Mouse (Mus musculus): Measurements from ENCODE around the gene Atpaf1.

The Atpaf1 gene

GRCm38 (mm10) chr4:115799981-115800380, 15.4 kb downstream of the Atpaf1 start:
- DNase-seq (ENCODE audit: low read depth in 1 of 2, low spot score in 2 of 2) = no peak

- DNase-seq (ENCODE audit: low read depth in 1 of 2, low spot score in 2 of 2) = no peak
Observed at GRCm38 (mm10) chr4:115812326-115812725, 27.7 kb downstream of the Atpaf1 start.

GRCm38 (mm10) chr4:115815606-115816005, 31.0 kb downstream of the Atpaf1 start:
- no peak for DNase-seq (ENCODE audit: low read depth in 1 of 2, low spot score in 2 of 2)

GRCm38 (mm10) chr4:115820199-115820598, 35.6 kb downstream of the Atpaf1 start:
- no peak for DNase-seq (ENCODE audit: low read depth in 1 of 2, low spot score in 2 of 2)

- DNase-seq (ENCODE audit: low read depth in 1 of 2, low spot score in 2 of 2) = no peak
Observed at GRCm38 (mm10) chr4:115820944-115821343, 36.3 kb downstream of the Atpaf1 start.

GRCm38 (mm10) chr4:115821431-115821830, 36.8 kb downstream of the Atpaf1 start:
- no peak for DNase-seq (ENCODE audit: low read depth in 1 of 2, low spot score in 2 of 2)

GRCm38 (mm10) chr4:115821928-115822327, 37.3 kb downstream of the Atpaf1 start:
- DNase-seq (ENCODE audit: low read depth in 1 of 2, low spot score in 2 of 2) = no peak

GRCm38 (mm10) chr4:115824178-115824577, 39.6 kb downstream of the Atpaf1 start:
- no peak for DNase-seq (ENCODE audit: low read depth in 1 of 2, low spot score in 2 of 2)

GRCm38 (mm10) chr4:115825271-115825670, 40.7 kb downstream of the Atpaf1 start:
- DNase-seq (ENCODE audit: low read depth in 1 of 2, low spot score in 2 of 2) = no peak

- no peak for DNase-seq (ENCODE audit: low read depth in 1 of 2, low spot score in 2 of 2)
Observed at GRCm38 (mm10) chr4:115827066-115827465, 42.5 kb downstream of the Atpaf1 start.

GRCm38 (mm10) chr4:115827535-115827887, 42.9 kb downstream of the Atpaf1 start:
- DNase-seq (ENCODE audit: low read depth in 1 of 2, low spot score in 2 of 2) = no peak

GRCm38 (mm10) chr4:115827888-115828571, 43.4 kb downstream of the Atpaf1 start, which contains the start of gene Mob3c:
Gene Mob3c (plus strand): TSS chr4:115828092.
- peak in 1 of 2 experiments; percentile 29 for DNase-seq (ENCODE audit: low read depth in 1 of 2, low spot score in 2 of 2)

- no peak for DNase-seq (ENCODE audit: low read depth in 1 of 2, low spot score in 2 of 2)
Observed at GRCm38 (mm10) chr4:115828572-115828902, 43.9 kb downstream of the Atpaf1 start.

GRCm38 (mm10) chr4:115830491-115830890, 45.9 kb downstream of the Atpaf1 start:
- DNase-seq (ENCODE audit: low read depth in 1 of 2, low spot score in 2 of 2) = no peak

- DNase-seq (ENCODE audit: low read depth in 1 of 2, low spot score in 2 of 2) = no peak
Observed at GRCm38 (mm10) chr4:115831221-115831620, 46.6 kb downstream of the Atpaf1 start.

GRCm38 (mm10) chr4:115832040-115832439, 47.4 kb downstream of the Atpaf1 start:
- no peak for DNase-seq (ENCODE audit: low read depth in 1 of 2, low spot score in 2 of 2)

- DNase-seq (ENCODE audit: low read depth in 1 of 2, low spot score in 2 of 2) = peak in 1 of 2 experiments; percentile 3
Observed at GRCm38 (mm10) chr4:115835576-115835975, 51.0 kb downstream of the Atpaf1 start.

GRCm38 (mm10) chr4:115838196-115838595, 53.6 kb downstream of the Atpaf1 start:
- peak in 1 of 2 experiments; percentile 6 for DNase-seq (ENCODE audit: low read depth in 1 of 2, low spot score in 2 of 2)

- peak; percentile 74 to 87 for DNase-seq (ENCODE audit: low read depth in 1 of 2, low spot score in 2 of 2)
Observed at GRCm38 (mm10) chr4:115838696-115839641, 54.4 kb downstream of the Atpaf1 start, which contains the start of gene Mknk1. Gene Mknk1 (plus strand): TSS chr4:115839198.

- DNase-seq (ENCODE audit: low read depth in 1 of 2, low spot score in 2 of 2) = no peak
Observed at GRCm38 (mm10) chr4:115839956-115840355, 55.3 kb downstream of the Atpaf1 start.

- no peak for DNase-seq (ENCODE audit: low read depth in 1 of 2, low spot score in 2 of 2)
Observed at GRCm38 (mm10) chr4:115840842-115841241, 56.2 kb downstream of the Atpaf1 start.

GRCm38 (mm10) chr4:115846656-115847055, 62.0 kb downstream of the Atpaf1 start:
- no peak for DNase-seq (ENCODE audit: low read depth in 1 of 2, low spot score in 2 of 2)

Measured in monocyte, adult 2 months (primary cell).